Mouse (Mus musculus): ENCODE measurements around the gene Stard13. TPM values are rescaled to one million over a fixed set of nuclear protein-coding genes. Genes with fewer than 3 reads are reported as not detected.

The Stard13 gene
- 0.98 and 1.1 TPM in 2 replicates for polyA plus RNA-seq (2015; fragmentation: Nextera tagmentation; extraction: Ambion mirVana)

DNA sequence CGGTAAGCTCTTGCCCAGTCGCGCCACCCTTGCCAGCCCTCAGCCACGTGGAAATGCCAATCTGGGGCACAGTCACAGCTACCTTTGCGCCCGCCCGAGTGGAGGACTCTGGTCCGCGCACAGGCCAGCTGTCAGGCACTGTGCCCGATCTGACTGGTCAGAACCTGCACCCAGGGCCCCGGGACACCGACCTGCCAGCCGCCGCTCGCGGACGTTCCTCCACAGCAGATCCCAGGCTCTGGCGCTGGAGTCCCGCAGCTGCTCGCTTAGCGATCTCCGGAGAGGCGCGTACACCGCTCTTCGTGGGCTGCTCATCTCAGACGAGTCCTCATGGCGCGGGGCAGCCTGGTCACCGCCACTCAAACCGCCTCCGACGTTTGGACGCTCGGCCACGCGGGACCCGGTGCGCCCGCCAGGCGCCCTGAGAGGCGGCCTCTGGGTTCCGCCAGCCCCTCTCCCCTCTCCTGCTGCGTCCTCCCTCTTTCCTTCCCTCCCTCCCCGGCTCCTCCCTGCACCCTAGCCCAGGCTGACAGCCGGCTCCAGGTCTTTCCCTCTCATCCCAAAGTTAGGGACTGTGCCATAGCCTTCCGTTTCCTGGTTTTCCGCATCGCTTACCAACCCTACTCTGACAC lies at the start of gene Stard13:
Gene Stard13, minus strand, starts transcription at position 437 of the 632 bp plus-strand sequence.
- no peak for DNase-seq (ENCODE audit: low spot score)

GRCm38 (mm10) chr5:151279531-151279930 lies 45.9 kb upstream of the Stard13 start:
- no peak for DNase-seq (ENCODE audit: low spot score)

GRCm38 (mm10) chr5:151277927-151278326 lies 44.3 kb upstream of the Stard13 start:
- DNase-seq (ENCODE audit: low spot score): no peak

GRCm38 (mm10) chr5:151275986-151276385 lies 42.4 kb upstream of the Stard13 start:
- no peak for DNase-seq (ENCODE audit: low spot score)

DNA sequence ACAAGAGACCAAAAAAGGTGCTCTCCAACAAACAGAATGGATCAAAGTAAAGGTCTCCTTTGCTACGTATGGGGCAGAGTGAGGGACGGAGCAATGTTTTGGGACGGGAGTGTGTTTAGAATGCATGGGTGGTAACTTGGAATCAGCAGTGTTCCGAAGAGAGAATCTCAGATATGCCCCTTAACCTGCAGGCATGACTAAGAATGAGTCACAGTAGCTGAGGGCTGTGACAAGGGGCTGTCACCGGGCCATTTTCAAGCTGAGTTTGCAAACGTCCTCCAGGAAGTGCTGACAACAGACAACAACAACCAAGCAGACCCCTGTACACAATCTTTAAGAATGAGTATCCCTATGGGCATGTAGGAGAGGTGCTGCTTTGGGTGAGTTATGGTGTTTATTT lies 40.6 kb upstream of the Stard13 start:
- no peak for DNase-seq (ENCODE audit: low spot score)

GRCm38 (mm10) chr5:151270815-151271214 lies 37.2 kb upstream of the Stard13 start:
- DNase-seq (ENCODE audit: low spot score): no peak

- DNase-seq (ENCODE audit: low spot score): no peak
Observed at GRCm38 (mm10) chr5:151266896-151267634, 33.4 kb upstream of the Stard13 start.

DNA sequence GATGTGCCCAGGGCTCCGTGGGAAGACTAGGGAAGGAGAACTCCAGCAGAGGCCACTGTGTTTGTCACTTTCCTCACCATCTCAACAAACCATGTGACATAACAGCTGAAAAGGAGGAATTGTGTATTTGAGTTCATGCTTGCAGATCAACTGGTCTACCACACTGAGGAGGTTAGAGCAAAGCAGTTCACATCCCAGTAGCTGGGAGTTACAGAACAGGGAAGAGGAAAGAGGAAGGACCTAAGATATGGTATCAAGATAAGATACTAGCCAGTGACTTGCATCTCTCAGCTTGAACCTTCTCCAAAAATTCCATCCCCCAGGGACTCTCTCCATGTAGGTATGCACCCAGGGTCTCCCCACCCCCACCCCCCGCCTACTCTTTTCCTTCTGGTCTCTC lies 27.9 kb upstream of the Stard13 start:
- no peak for DNase-seq (ENCODE audit: low spot score)

GRCm38 (mm10) chr5:151252213-151252612 lies 18.6 kb upstream of the Stard13 start:
- no peak for DNase-seq (ENCODE audit: low spot score)

DNA sequence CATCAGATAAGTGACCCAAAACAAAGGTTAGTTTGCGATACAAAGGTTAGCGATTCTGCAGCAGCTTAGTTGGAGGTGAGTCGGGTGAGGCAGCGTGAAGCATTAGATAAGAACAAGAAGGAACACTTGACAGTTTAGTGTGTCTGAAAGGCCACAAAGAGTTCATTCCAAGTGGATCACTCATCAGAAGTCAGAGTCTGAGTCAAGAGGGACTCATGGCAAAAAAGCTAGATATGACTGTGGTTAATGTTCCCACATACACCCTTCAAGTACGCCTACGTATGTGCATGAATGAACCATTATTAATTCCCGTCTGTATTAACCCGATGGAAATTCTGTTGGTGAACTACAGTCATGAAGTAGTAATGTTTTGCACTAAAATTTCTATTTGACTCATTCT lies 18.0 kb upstream of the Stard13 start:
- DNase-seq (ENCODE audit: low spot score): no peak

DNA sequence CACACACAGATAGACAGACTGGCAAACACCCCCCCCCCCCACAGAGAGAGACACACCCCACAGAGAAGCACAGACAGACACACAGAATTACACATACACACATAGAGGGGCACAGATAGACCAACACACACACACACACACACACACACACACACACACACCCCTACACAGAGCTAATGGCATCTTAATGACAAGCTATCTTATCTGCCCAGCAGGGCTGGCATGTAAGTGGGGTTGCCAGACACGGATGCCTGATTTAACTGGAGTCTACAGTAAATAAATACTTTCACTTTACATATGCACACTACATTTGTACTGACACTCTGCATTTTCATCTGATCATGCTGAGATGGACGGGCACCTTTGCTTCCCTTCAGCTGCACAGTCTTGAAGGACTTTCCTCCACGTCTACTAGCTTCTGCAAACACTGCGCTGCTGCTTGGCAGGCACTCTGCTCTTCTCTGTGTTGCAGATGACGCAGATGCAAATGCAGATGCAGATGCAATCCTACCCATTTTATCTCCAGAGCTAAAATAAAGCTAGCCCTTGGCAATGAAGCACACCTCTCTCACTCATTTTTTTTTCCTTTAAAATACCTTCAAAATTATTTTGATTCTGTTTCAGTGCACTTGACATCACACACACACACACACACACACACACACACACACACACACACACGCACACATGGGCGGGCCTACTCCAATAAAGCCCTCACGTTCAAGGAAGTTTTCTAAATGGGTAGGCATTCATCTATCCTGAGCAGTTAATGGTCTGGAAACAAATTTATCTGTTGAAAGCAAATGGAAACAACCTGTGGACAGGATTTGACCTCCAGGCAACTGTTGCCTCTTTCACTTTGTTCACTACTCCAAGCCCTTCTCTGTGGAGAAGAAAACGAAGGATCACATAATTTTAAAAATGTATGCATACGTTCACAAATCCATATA lies 15.3 kb upstream of the Stard13 start:
- no peak for DNase-seq (ENCODE audit: low spot score)

DNA sequence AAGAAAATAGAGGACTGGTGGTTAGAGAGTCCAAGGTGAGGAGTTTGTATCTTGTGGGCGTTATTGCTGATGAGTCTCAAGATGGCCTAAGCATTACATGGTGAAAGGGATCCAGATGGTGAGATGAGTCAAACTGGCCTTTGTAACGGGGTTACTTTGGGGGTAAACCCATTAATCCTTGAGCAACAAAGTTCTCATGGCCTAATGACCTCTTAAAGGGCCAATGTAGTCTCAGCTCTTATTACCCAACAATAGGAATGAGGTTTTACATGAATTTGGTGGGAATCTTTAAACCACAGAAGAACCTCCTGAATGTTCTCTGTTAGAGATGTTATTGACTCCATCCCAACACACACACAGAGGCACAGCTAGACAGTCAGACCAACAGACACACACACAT lies 14.4 kb upstream of the Stard13 start:
- DNase-seq (ENCODE audit: low spot score): no peak

DNA sequence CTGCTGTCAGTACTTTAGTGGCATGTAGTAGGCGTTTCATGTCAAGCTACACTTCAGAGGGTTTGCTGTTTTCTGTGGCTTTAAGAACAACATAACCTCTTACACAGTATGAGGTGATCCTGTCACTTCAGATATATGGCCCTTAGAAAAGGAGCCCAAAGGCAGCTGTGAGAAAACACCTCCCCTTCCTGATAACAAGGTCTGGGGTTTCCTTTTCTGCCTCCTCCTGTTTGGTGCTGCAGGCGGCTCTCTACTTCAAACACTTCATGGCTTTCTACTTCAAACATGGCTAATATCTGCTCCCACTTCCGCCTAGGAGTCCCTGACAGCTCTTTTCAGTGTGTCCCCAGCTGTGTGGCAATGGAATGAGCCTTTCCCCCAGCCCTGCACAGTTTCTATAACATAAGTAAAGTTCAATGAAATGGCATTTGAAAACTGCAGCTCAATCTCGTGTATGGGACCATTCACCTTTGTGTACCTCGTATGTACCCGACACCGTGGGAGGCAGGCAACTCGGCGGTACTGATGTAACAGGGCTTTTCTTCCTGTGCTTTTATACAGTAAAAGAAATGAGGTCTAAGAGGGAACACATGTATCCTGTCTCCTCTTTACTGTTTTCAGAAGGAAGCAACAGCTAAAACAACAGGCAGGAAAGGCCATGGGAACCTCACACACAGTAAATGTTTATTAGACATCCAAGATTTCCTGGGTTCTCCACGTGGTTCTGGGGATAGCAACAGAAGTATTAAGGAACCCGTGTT lies 13.7 kb upstream of the Stard13 start:
- DNase-seq (ENCODE audit: low spot score): peak; percentile 61

DNA sequence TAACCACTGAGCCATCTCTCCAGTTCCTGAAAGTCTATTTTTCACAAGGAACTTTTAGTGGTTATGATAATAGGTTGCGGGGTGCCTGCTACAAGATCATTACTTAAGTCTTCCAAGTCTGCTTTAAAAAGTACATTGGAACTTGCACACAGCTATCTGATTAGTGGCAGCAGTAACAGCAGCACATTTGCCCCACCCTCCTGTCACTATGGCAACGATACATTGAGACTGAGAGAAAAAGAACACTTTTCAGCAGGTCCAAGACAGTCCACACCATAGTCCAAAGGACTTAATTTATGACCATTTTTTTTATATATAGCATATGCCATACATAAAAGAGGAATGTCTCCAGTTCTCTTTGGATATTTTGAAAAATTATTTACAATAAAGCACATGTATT lies 12.7 kb upstream of the Stard13 start:
- no peak for DNase-seq (ENCODE audit: low spot score)

DNA sequence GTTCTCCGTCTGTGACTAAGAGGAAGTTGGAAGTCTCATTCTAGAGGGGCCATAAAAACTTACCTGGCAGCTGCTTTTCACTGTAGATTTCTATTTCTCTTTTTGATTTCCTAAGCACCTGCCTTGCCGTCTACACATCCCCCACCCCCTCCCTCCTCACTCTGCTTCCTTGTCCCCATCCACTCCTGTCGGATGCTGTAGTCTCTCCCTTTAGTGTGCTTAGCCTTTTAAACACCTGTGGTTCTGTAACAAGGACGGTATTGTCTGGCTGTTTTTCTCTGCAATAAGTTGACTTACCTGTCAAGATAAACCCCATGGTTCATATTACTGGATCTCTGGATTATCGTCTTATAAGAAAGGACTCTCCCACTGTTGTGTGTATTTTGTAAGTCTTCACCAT lies 11.9 kb upstream of the Stard13 start:
- no peak for DNase-seq (ENCODE audit: low spot score)

GRCm38 (mm10) chr5:151238730-151239129 lies 5.1 kb upstream of the Stard13 start:
- no peak for DNase-seq (ENCODE audit: low spot score)

GRCm38 (mm10) chr5:151236411-151236810 lies 2.8 kb upstream of the Stard13 start:
- DNase-seq (ENCODE audit: low spot score): no peak

DNA sequence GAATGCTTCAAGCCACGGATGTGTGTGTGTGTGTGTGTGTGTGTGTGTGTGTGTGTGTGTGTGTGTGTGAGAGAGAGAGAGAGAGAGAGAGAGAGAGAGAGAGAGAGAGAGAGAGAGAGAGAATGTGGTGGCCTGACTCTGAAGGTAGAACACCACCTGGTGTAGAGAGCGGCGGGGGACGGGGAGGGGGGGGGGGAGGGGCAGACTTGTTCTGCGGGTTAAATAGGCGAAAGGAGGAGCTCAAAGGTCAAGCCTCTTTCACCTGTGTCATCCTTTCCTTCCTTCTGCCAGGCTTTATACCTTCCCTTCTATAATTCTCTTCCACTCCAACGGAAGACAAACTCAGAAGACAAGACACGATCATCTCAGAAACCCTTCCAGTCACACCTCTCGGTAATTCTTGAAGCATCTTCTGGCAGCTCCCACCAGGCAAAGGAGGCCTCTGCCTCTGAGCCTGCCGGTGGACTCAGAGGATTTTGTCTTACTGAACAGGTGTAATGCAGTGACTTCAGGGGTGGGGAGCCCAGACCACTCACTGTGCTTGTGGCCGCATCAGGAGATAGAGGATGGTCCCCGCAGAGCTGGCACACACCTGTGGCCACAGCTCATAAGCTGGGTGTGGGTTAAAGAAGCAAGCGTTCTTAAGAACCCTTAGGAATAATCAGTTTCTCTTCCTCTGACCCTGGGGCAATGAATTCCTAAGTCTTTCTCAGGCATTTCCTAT lies 898 bp downstream of the Stard13 start:
- DNase-seq (ENCODE audit: low spot score): no peak

- DNase-seq (ENCODE audit: low spot score): no peak
Observed at GRCm38 (mm10) chr5:151231861-151232260, 1.8 kb downstream of the Stard13 start.

DNA sequence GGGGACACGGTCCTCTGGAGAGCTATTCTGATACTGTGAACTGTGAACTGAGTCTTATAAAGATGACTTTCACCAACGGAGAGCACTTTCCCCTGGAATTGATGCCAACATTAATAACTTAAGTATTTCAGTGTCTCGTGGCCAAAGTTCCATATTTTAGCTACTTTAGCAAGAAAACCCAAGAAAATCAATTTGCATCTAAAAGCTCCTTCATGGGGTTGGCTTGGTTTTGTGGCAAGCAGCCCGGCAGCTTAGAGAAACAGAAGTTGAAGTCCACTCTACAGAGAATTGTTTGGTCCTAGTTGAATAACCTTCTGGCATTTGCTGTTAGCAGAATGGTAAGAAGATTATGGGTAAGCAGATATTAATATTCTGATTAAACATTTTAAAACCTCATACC lies 2.2 kb downstream of the Stard13 start:
- no peak for DNase-seq (ENCODE audit: low spot score)
